Mouse (Mus musculus): Measurements from ENCODE around the gene Lrrc23. TPM values are rescaled to one million over a fixed set of nuclear protein-coding genes. Genes with fewer than 3 reads are reported as not detected.

The Lrrc23 gene
- polyA plus RNA-seq, 1 experiment, result 0.13 TPM

DNA sequence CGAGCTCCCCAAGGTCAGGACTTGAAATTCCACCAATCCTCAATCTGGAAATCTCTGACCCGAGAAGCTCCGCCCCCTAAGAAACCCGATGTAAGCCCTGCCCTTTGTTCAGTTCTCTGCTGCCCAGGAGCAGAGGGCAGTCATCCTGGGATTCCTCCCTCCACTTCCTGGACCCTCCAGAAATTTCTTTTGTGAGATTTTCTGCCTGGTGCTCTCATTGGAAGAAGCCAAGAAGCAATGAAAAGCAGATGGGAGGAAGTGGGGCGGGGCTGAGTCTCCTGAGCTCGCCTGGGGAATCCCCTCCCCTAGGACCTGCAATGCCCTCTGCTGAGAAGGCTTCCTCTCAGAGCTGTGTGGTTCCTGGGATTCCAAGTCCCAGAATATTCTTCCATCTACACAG lies 2.9 kb upstream of the Lrrc23 start:
- H3K36me3 ChIP-seq (ENCODE audit: control insufficient read depth, insufficient read depth), result no peaks in the 10 kb centered on the region
- H3K4me3 ChIP-seq, result no peak overlapping the region

DNA sequence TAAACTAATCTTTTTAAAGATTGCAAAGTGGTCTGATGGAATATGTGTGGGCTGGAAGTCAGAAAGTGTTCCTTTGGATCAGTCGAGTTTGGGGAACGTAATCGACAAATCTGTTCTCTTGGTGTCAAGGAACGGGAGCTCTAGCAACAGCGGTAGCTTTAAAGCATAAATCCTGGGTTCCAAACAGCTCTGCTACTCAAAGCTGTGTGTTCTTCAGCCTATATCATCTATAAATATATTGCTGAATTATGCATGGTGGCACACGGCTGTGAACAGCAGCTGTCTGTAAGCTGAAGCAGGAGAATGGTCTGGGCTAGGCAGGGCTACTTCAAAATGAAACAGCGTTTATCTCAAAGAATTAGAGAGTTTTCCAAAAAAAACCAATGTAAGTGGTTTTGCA lies 1.4 kb upstream of the Lrrc23 start:
- TF ChIP-seq SRF (IDR thresholded peaks at IDR 0.05; ENCODE audit: control insufficient read depth, insufficient read length, low read depth) (no peak), MYOD1 (IDR thresholded peaks at IDR 0.05; ENCODE audit: control insufficient read depth in 1 of 3, insufficient read length in 2 of 3, low read depth in 2 of 3) (no peak), TCF3 (IDR thresholded peaks at IDR 0.05; ENCODE audit: insufficient read length, low read depth) (no peak), MYOG (IDR thresholded peaks at IDR 0.05; ENCODE audit: control insufficient read depth in 1 of 3, insufficient read depth in 1 of 3, insufficient read length in 2 of 3, low read depth in 2 of 3) (no peak), TCF12 (IDR thresholded peaks at IDR 0.05; ENCODE audit: insufficient read depth, poor library complexity, severe bottlenecking) (no peak), CEBPB (IDR thresholded peaks at IDR 0.05; ENCODE audit: insufficient read depth, poor library complexity, severe bottlenecking) (no peak), USF1 (IDR thresholded peaks at IDR 0.05; ENCODE audit: low read depth) (no peak), POLR2AphosphoS2 (IDR thresholded peaks at IDR 0.05; ENCODE audit: insufficient read length, low read depth) (no peak), REST (IDR thresholded peaks at IDR 0.05; ENCODE audit: insufficient read depth, insufficient read length) (no peak), E2F4 (IDR thresholded peaks at IDR 0.05; ENCODE audit: insufficient read depth) (no peak), POLR2A (IDR thresholded peaks at IDR 0.05; ENCODE audit: insufficient read length, low read depth) (no peak), MAX (IDR thresholded peaks at IDR 0.05; ENCODE audit: low read depth) (no peak)

More for the DNA sequence above, 2.9 kb upstream of the Lrrc23 start:
- H3K4me2 ChIP-seq (ENCODE audit: low read depth), result peak overlapping the region; percentile 47
- no peak overlapping the region for H3ac ChIP-seq (ENCODE audit: control insufficient read depth, insufficient read length)
- no peaks in the 10 kb centered on the region for H3K79me2 ChIP-seq (ENCODE audit: control insufficient read depth, insufficient read depth)
- H3K27me3 ChIP-seq (ENCODE audit: control insufficient read depth, insufficient read depth, insufficient read length), result no peaks in the 10 kb centered on the region
- TF ChIP-seq E2F4 (IDR thresholded peaks at IDR 0.05; ENCODE audit: insufficient read depth) (no peak), USF1 (IDR thresholded peaks at IDR 0.05; ENCODE audit: low read depth) (no peak), CEBPB (IDR thresholded peaks at IDR 0.05; ENCODE audit: insufficient read depth, poor library complexity, severe bottlenecking) (no peak), TCF12 (IDR thresholded peaks at IDR 0.05; ENCODE audit: insufficient read depth, poor library complexity, severe bottlenecking) (no peak), POLR2A (IDR thresholded peaks at IDR 0.05; ENCODE audit: insufficient read length, low read depth) (no peak), TCF3 (IDR thresholded peaks at IDR 0.05; ENCODE audit: insufficient read length, low read depth) (no peak), MYOD1 (IDR thresholded peaks at IDR 0.05; ENCODE audit: control insufficient read depth in 1 of 3, insufficient read length in 2 of 3, low read depth in 2 of 3) (no peak), SRF (IDR thresholded peaks at IDR 0.05; ENCODE audit: control insufficient read depth, insufficient read length, low read depth) (no peak), MAX (IDR thresholded peaks at IDR 0.05; ENCODE audit: low read depth) (no peak)

DNA sequence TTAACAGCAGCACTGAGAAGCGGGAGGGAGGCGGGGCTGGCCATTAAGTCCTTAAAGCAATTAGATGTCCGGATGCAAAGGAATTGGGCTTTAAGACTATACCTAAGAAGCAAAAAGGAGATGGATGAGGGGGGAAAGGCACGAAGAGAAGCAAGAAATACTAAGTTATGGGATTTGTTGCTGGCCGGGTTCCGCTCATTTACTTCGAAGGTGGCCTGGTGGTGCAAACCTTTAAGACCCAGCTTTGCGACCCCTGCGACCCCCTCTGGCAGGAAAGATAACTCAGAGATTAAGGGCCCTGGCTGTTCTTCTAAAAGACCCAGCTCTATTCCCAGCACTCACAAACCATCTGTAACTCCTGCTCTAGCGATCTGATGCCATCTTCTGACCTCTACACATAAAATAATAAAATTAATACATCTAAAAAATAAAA lies 473 bp upstream of the Lrrc23 start:
- no peak for TF ChIP-seq REST (IDR thresholded peaks at IDR 0.05; ENCODE audit: insufficient read depth, insufficient read length)
- no peak for TF ChIP-seq TCF12 (IDR thresholded peaks at IDR 0.05; ENCODE audit: insufficient read depth, poor library complexity, severe bottlenecking)
- no peak for TF ChIP-seq USF1 (IDR thresholded peaks at IDR 0.05; ENCODE audit: low read depth)
- no peak for TF ChIP-seq TCF3 (IDR thresholded peaks at IDR 0.05; ENCODE audit: insufficient read length, low read depth)
- TF ChIP-seq POLR2A (IDR thresholded peaks at IDR 0.05; ENCODE audit: insufficient read length, low read depth), result no peak
- no peak for TF ChIP-seq MYOG (IDR thresholded peaks at IDR 0.05; ENCODE audit: control insufficient read depth in 1 of 3, insufficient read depth in 1 of 3, insufficient read length in 2 of 3, low read depth in 2 of 3)
- no peak for TF ChIP-seq E2F4 (IDR thresholded peaks at IDR 0.05; ENCODE audit: insufficient read depth)
- no peak for TF ChIP-seq MYOD1 (IDR thresholded peaks at IDR 0.05; ENCODE audit: control insufficient read depth in 1 of 3, insufficient read length in 2 of 3, low read depth in 2 of 3)
- Histone ChIP-seq H3K4me2 (ENCODE audit: low read depth) (peak overlapping the region; percentile 56), H3K27me3 (ENCODE audit: control insufficient read depth, insufficient read depth, insufficient read length) (no peaks in the 10 kb centered on the region), H3ac (ENCODE audit: control insufficient read depth, insufficient read length) (no peak overlapping the region), H3K79me2 (ENCODE audit: control insufficient read depth, insufficient read depth) (no peaks in the 10 kb centered on the region), H3K4me3 (no peak overlapping the region), H3K36me3 (ENCODE audit: control insufficient read depth, insufficient read depth) (no peaks in the 10 kb centered on the region)

More for the DNA sequence above, 1.4 kb upstream of the Lrrc23 start:
- H3K36me3 ChIP-seq (ENCODE audit: control insufficient read depth, insufficient read depth), result no peaks in the 10 kb centered on the region
- H3K27me3 ChIP-seq (ENCODE audit: control insufficient read depth, insufficient read depth, insufficient read length), result no peaks in the 10 kb centered on the region
- no peak overlapping the region for H3ac ChIP-seq (ENCODE audit: control insufficient read depth, insufficient read length)
- H3K4me2 ChIP-seq (ENCODE audit: low read depth), result no peak overlapping the region
- no peak overlapping the region for H3K4me3 ChIP-seq
- no peaks in the 10 kb centered on the region for H3K79me2 ChIP-seq (ENCODE audit: control insufficient read depth, insufficient read depth)

DNA sequence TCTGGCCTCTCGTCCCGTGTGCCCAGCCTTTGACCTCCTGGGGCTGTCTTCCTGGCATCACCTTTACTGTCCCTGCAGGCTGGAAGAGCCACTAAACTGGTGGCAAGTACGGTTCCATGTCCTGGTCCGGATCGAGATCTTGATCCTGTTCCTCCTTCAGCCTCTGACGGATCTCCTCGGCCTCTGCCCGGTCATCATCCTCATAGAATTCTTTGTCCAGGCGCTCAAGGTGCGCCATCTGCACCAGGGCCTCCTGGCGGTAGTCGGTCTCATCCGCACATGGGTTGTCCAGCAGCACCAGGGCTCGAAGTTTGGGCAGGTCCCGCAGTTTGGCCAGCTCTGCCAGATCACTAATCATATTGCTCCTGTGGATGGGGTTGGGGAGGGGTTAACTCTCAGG lies 9.0 kb downstream of the Lrrc23 start:
- TF ChIP-seq MYOG (IDR thresholded peaks at IDR 0.05; ENCODE audit: control insufficient read depth in 1 of 3, insufficient read depth in 1 of 3, insufficient read length in 2 of 3, low read depth in 2 of 3), result no peak
- TF ChIP-seq MYOD1 (IDR thresholded peaks at IDR 0.05; ENCODE audit: control insufficient read depth in 1 of 3, insufficient read length in 2 of 3, low read depth in 2 of 3), result no peak
- TF ChIP-seq MAX (IDR thresholded peaks at IDR 0.05; ENCODE audit: low read depth), result no peak
- TF ChIP-seq TCF12 (IDR thresholded peaks at IDR 0.05; ENCODE audit: insufficient read depth, poor library complexity, severe bottlenecking), result no peak
- TF ChIP-seq USF1 (IDR thresholded peaks at IDR 0.05; ENCODE audit: low read depth), result no peak
- TF ChIP-seq TCF3 (IDR thresholded peaks at IDR 0.05; ENCODE audit: insufficient read length, low read depth), result no peak
- TF ChIP-seq REST (IDR thresholded peaks at IDR 0.05; ENCODE audit: insufficient read depth, insufficient read length), result no peak
- TF ChIP-seq E2F4 (IDR thresholded peaks at IDR 0.05; ENCODE audit: insufficient read depth), result no peak
- no peak for TF ChIP-seq SRF (IDR thresholded peaks at IDR 0.05; ENCODE audit: control insufficient read depth, insufficient read length, low read depth)
- TF ChIP-seq CEBPB (IDR thresholded peaks at IDR 0.05; ENCODE audit: insufficient read depth, poor library complexity, severe bottlenecking), result no peak
- TF ChIP-seq POLR2AphosphoS2 (IDR thresholded peaks at IDR 0.05; ENCODE audit: insufficient read length, low read depth), result no peak
- TF ChIP-seq POLR2A (IDR thresholded peaks at IDR 0.05; ENCODE audit: insufficient read length, low read depth), result no peak
- Histone ChIP-seq H3K4me3 (peak overlapping the region; percentile 47), H3K4me2 (ENCODE audit: low read depth) (peak overlapping the region; percentile 89), H3K27me3 (ENCODE audit: control insufficient read depth, insufficient read depth, insufficient read length) (no peaks in the 10 kb centered on the region), H3K79me2 (ENCODE audit: control insufficient read depth, insufficient read depth) (no peaks in the 10 kb centered on the region), H3ac (ENCODE audit: control insufficient read depth, insufficient read length) (no peak overlapping the region), H3K36me3 (ENCODE audit: control insufficient read depth, insufficient read depth) (no peaks in the 10 kb centered on the region)

All from myocyte (in vitro differentiated cells).